In genomic region chr4:140986024-140986710, GRCm38 (mm10) we compare ENCODE assay signal across 8 mouse cellular contexts. TPM values are rescaled to one million over a fixed set of nuclear protein-coding genes. Genes with fewer than 3 reads are reported as not detected.
DNase-seq lines count a peak whose midpoint lies in the region; ATAC-seq lines count a peak whose summit lies in the region.

No protein-coding gene starts in this region.

- H3K27me3 ChIP-seq in heart, embryonic 15.5 days = no peaks in the 10 kb centered on the region; the same call in 1 of the 2 replicates
- no peaks in the 10 kb centered on the region for H3K27me3 ChIP-seq in hindbrain, embryonic 11.5 days (ENCODE audit: control insufficient read depth, insufficient read depth, low read length)
- H3K27me3 ChIP-seq in midbrain, embryonic 13.5 days = no peaks in the 10 kb centered on the region

- H3K27ac ChIP-seq in heart, embryonic 15.5 days = no peak overlapping the region
- peak overlapping the region; percentile 66 for H3K27ac ChIP-seq in hindbrain, embryonic 11.5 days (ENCODE audit: low read depth, low read length)
- H3K27ac ChIP-seq in midbrain, embryonic 13.5 days = peak overlapping the region; percentile 87

- H3K9ac ChIP-seq in heart, embryonic 15.5 days = peak overlapping the region; percentile 95
- H3K9ac ChIP-seq in hindbrain, embryonic 11.5 days (ENCODE audit: low read depth, low read length) = peak overlapping the region; percentile 92
- H3K9ac ChIP-seq in midbrain, embryonic 13.5 days (replicated peaks) = peak overlapping the region; percentile 97

- H3K4me2 ChIP-seq in heart, embryonic 15.5 days = peak overlapping the region; percentile 84
- H3K4me2 ChIP-seq in hindbrain, embryonic 11.5 days (replicated peaks; ENCODE audit: low read depth, low read length) = peak overlapping the region; percentile 74
- peak overlapping the region; percentile 83 for H3K4me2 ChIP-seq in midbrain, embryonic 13.5 days (replicated peaks)

- H3K36me3 ChIP-seq in heart, embryonic 15.5 days = no peaks in the 10 kb centered on the region
- H3K36me3 ChIP-seq in hindbrain, embryonic 11.5 days (ENCODE audit: control insufficient read depth, insufficient read depth, low read length) = no peaks in the 10 kb centered on the region
- H3K36me3 ChIP-seq in midbrain, embryonic 13.5 days = peaks cover 14% of the 10 kb centered on the region

- no peak for DNase-seq in heart, postnatal 14 days
- DNase-seq in hindbrain, embryonic 11.5 days (ENCODE audit: low spot score) = peak; percentile 25
- DNase-seq in MN1 (ENCODE audit: low spot score) = no peak
- DNase-seq in right cerebral cortex, postnatal 36 days (ENCODE audit: low spot score in 2 of 2) = no peak
- no peak for DNase-seq in adrenal gland, adult 2 months

- WGBS in heart, embryonic 15.5 days = 28% methylated on average over 15 of the region's 15 CpGs
- WGBS in hindbrain, embryonic 11.5 days = 34% methylated on average over 14 of the region's 15 CpGs
- 29% methylated on average over 15 of the region's 15 CpGs for WGBS in midbrain, embryonic 13.5 days

- H3K4me3 ChIP-seq in heart, embryonic 15.5 days = peak overlapping the region; percentile 92
- peak overlapping the region; percentile 94 for H3K4me3 ChIP-seq in hindbrain, embryonic 11.5 days (ENCODE audit: low read depth, low read length)
- H3K4me3 ChIP-seq in midbrain, embryonic 13.5 days (replicated peaks) = peak overlapping the region; percentile 91

- H3K4me1 ChIP-seq in heart, embryonic 15.5 days (replicated peaks) = peaks cover 34% of the 10 kb centered on the region
- no peaks in the 10 kb centered on the region for H3K4me1 ChIP-seq in hindbrain, embryonic 11.5 days (replicated peaks; ENCODE audit: control insufficient read depth, insufficient read depth, low read length)
- peaks cover 49% of the 10 kb centered on the region for H3K4me1 ChIP-seq in midbrain, embryonic 13.5 days (replicated peaks)

- intact Hi-C loops in heart, postnatal 14 days (cut with DNase I) = loop anchor here (2.0 to 5.0 kb wide), 2 partner anchors 21 to 41 kb away; no protein-coding TSS in a partner anchor

- H3K9me3 ChIP-seq in heart, embryonic 15.5 days (replicated peaks) = no peaks in the 10 kb centered on the region
- H3K9me3 ChIP-seq in hindbrain, embryonic 11.5 days (ENCODE audit: control insufficient read depth, low read length) = no peaks in the 10 kb centered on the region
- no peaks in the 10 kb centered on the region for H3K9me3 ChIP-seq in midbrain, embryonic 13.5 days

- ATAC-seq in heart, embryonic 15.5 days (replicated peaks; ENCODE audit: insufficient number of reproducible peaks, insufficient read depth, low FRiP score, low read depth) = no peak
- ATAC-seq in activated CD4-positive, CD25-positive, alpha-beta regulatory T cell, adult 4 months = peak; percentile 12
- peak; percentile 25 for ATAC-seq in hindbrain, embryonic 11.5 days (ENCODE audit: low FRiP score)
- ATAC-seq in midbrain, embryonic 13.5 days = peak; percentile 11

RNA-seq across cellular contexts. Expression of gene Atp13a2, which starts 0.5 kb away (rescaled TPM):
- 23.4 and 38.8 TPM in 2 replicates for polyA plus RNA-seq in heart, embryonic 15.5 days (2015; fragmentation: Nextera tagmentation; extraction: Ambion mirVana)
- total RNA-seq in heart, postnatal 14 days (2021) = 10 to 100 TPM; 20.7 to 21.7 TPM
- polyA plus RNA-seq in activated CD4-positive, CD25-positive, alpha-beta regulatory T cell, adult 4 months (2017; shearing (Covaris generic)) = 1 to 10 TPM; 5.6 to 7.5 TPM
- polyA plus RNA-seq in hindbrain, embryonic 11.5 days (2014; fragmentation: Nextera tagmentation; extraction: Ambion mirVana) = 34.9 and 39.8 TPM in 2 replicates
- 118 and 127 TPM in 2 replicates for polyA plus RNA-seq in midbrain, embryonic 13.5 days (2015; fragmentation: Nextera tagmentation; extraction: Ambion mirVana)
- total RNA-seq in adrenal gland, adult 2 months (2021) = 10 to 100 TPM; 31.8 to 37.1 TPM
- polyA plus RNA-seq in adrenal gland, adult 2 months (2012; rRNA removed) = 183 and 226 TPM in 2 replicates

RNA-seq across cellular contexts. Expression of gene Mfap2, which starts 24.1 kb away (rescaled TPM):
- 237 and 341 TPM in 2 replicates for polyA plus RNA-seq in heart, embryonic 15.5 days (2015; fragmentation: Nextera tagmentation; extraction: Ambion mirVana)
- 10 to 100 TPM; 24.5 to 28.1 TPM for total RNA-seq in heart, postnatal 14 days (2021)
- not detected for polyA plus RNA-seq in activated CD4-positive, CD25-positive, alpha-beta regulatory T cell, adult 4 months (2017; shearing (Covaris generic))
- polyA plus RNA-seq in hindbrain, embryonic 11.5 days (2014; fragmentation: Nextera tagmentation; extraction: Ambion mirVana) = 266 and 286 TPM in 2 replicates
- polyA plus RNA-seq in midbrain, embryonic 13.5 days (2015; fragmentation: Nextera tagmentation; extraction: Ambion mirVana) = 181 and 207 TPM in 2 replicates
- 10 to 100 TPM in 1 of 2 experiments, 1 to 10 TPM in 1; 5.7 to 11.1 TPM for total RNA-seq in adrenal gland, adult 2 months (2021)
- polyA plus RNA-seq in adrenal gland, adult 2 months (2012; rRNA removed) = 37.8 and 42.4 TPM in 2 replicates

RNA-seq across cellular contexts. Expression of gene Sdhb, which starts 25.2 kb away (rescaled TPM):
- 812 and 965 TPM in 2 replicates for polyA plus RNA-seq in heart, embryonic 15.5 days (2015; fragmentation: Nextera tagmentation; extraction: Ambion mirVana)
- total RNA-seq in heart, postnatal 14 days (2021) = 100 to 1,000 TPM; 916 to 936 TPM
- 100 to 1,000 TPM; 318 to 321 TPM for polyA plus RNA-seq in activated CD4-positive, CD25-positive, alpha-beta regulatory T cell, adult 4 months (2017; shearing (Covaris generic))
- 413 and 428 TPM in 2 replicates for polyA plus RNA-seq in hindbrain, embryonic 11.5 days (2014; fragmentation: Nextera tagmentation; extraction: Ambion mirVana)
- polyA plus RNA-seq in midbrain, embryonic 13.5 days (2015; fragmentation: Nextera tagmentation; extraction: Ambion mirVana) = 457 and 464 TPM in 2 replicates
- 100 to 1,000 TPM; 462 to 500 TPM for total RNA-seq in adrenal gland, adult 2 months (2021)
- polyA plus RNA-seq in adrenal gland, adult 2 months (2012; rRNA removed) = 334 and 363 TPM in 2 replicates

Comparison
In these comparisons a context has a peak if more than half of its experiments do, and no peak if none do; other contexts are left out.
1. RNA of gene Mfap2, which starts 24.1 kb away (polyA plus RNA-seq): 266 to 286 TPM in hindbrain, embryonic 11.5 days, 237 to 341 TPM in heart, embryonic 15.5 days, 181 to 207 TPM in midbrain, embryonic 13.5 days and 37.8 to 42.4 TPM in adrenal gland, adult 2 months; not detected in activated CD4-positive, CD25-positive, alpha-beta regulatory T cell, adult 4 months; every median in the first group is over 10 times any median in the second.
2. Peak in every context shown above with its lines, with median percentiles within 50 percentile points of each other: H3K4me2 ChIP-seq, H3K4me3 ChIP-seq and H3K9ac ChIP-seq.